Mouse (Mus musculus) forebrain, embryonic 13.5 days (tissue): ENCODE data around the gene Cpn2. TPM values are rescaled to one million over a fixed set of nuclear protein-coding genes. Genes with fewer than 3 reads are reported as not detected.

Experiments
- ATAC-seq: fragments of 200-750 bp; cut with Nextera tagmentation; 2 replicates; pipeline ENCODE4 v1.8.0; 2017
- H3K27ac ChIP-seq: fragments of 300-500 bp; sonication (generic); 2 replicates; pipeline ENCODE4 v1.5.1; 2015; ENCODE audit warnings: inconsistent platforms, mild to moderate bottlenecking, moderate library complexity
- H3K27me3 ChIP-seq: fragments of 300-500 bp; sonication (generic); 2 replicates; pipeline ENCODE4 v1.6.1; 2015; ENCODE audit warnings: mild to moderate bottlenecking, inconsistent platforms
- H3K36me3 ChIP-seq: fragments of 300-500 bp; sonication (generic); 2 replicates; pipeline ENCODE4 v1.6.1; 2015; ENCODE audit warnings: mild to moderate bottlenecking, inconsistent platforms; ENCODE audit not compliant: poor library complexity, severe bottlenecking
- H3K4me1 ChIP-seq: fragments of 300-500 bp; sonication (generic); 2 replicates; pipeline ENCODE4 v1.6.1; 2015; ENCODE audit warnings: inconsistent platforms
- H3K4me2 ChIP-seq: fragments of 300-500 bp; sonication (generic); 2 replicates; pipeline ENCODE4 v1.6.1; 2015; ENCODE audit warnings: inconsistent platforms, mild to moderate bottlenecking, moderate library complexity
- H3K4me3 ChIP-seq: fragments of 300-500 bp; sonication (generic); 2 replicates; pipeline ENCODE4 v1.5.1; 2015; ENCODE audit warnings: mild to moderate bottlenecking, inconsistent platforms
- H3K9ac ChIP-seq: fragments of 300-500 bp; sonication (generic); 2 replicates; pipeline ENCODE4 v1.6.1; 2015; ENCODE audit warnings: mild to moderate bottlenecking, inconsistent platforms
- H3K9me3 ChIP-seq: fragments of 300-500 bp; sonication (generic); replicated peaks from 2 replicates; pipeline ENCODE4 v1.6.1; 2016; ENCODE audit warnings: inconsistent platforms
- WGBS: fragments of 180-500 bp; shearing (Covaris S2); methylation state at CpG from one replicate; pipeline ENCODE4 v1.1.7; 2015; 5-methylcytosine and 5-hydroxymethylcytosine counted together
- polyA plus RNA-seq: library from polyadenylated mRNA; unstranded; fragments of >200 nt; fragmentation: Nextera tagmentation; extraction: Ambion mirVana; gene quantifications from 2 replicates; pipeline ENCODE4 v1.2.1, GENCODE M21; 2015

The Cpn2 gene
- polyA plus RNA-seq, 1 experiment from 2014 or later: not detected

DNA sequence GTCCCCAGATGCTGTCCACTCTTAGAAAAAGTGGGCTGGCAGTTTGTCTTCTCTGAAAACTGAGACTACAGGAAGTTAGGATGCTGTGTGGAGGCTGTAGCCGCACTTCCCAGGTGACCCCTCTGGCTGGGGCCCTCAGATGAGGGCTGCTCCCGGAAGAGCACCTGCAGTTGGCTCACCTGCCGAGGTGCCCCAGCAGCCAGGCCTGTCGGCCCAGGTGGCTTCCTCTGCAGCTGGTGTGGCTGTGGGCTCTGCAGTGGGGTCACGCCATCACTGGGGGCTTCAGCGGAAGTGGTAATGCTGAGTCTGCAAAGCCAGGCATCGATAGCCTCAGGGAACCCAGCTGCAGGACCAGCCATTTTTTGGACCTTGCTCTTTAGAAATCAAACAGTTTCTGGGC is 12.2 kb downstream of the Cpn2 start:
- H3K27me3 ChIP-seq: peaks cover 14% of the 10 kb centered on the region
- H3K9ac ChIP-seq: no peak overlapping the region
- no peak overlapping the region for H3K27ac ChIP-seq
- no peaks in the 10 kb centered on the region for H3K36me3 ChIP-seq
- WGBS: 73% methylated on average over 7 of the region's 7 CpGs
- H3K9me3 ChIP-seq: no peaks in the 10 kb centered on the region
- H3K4me3 ChIP-seq: no peak overlapping the region
- peaks cover 8% of the 10 kb centered on the region; the same call in 1 of the 2 replicates for H3K4me1 ChIP-seq
- no peak overlapping the region for H3K4me2 ChIP-seq
- ATAC-seq: no peak

DNA sequence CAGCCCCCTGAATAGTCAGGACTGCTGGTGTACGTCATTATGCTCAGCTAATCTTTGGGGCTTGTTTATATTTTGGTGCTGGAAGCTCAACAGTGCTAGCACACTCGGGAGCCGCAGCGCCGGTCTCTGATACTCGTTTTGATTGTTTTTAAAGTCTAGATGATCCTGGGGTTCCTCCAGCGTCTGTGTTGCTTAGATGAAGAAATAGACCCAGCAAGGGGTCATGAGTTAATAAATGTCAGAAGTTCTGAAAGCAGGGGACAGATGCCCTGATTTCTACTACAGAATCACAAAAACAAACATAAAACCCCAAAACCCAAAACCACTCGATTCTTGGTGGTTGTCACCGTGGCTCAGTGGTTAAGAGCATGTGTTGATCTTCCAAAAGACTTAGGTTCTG is 13.4 kb downstream of the Cpn2 start:
- Histone ChIP-seq H3K27ac (no peak overlapping the region), H3K9ac (no peak overlapping the region), H3K4me1 (peaks cover 8% of the 10 kb centered on the region; the same call in 1 of the 2 replicates), H3K9me3 (no peaks in the 10 kb centered on the region), H3K4me3 (no peak overlapping the region), H3K4me2 (no peak overlapping the region), H3K36me3 (no peaks in the 10 kb centered on the region), H3K27me3 (peaks cover 19% of the 10 kb centered on the region)
- 80% methylated on average over 9 of the region's 9 CpGs for WGBS
- ATAC-seq: no peak

GRCm38 (mm10) chr16:30253374-30253773 is 13.9 kb downstream of the Cpn2 start:
- Histone ChIP-seq H3K27me3 (peaks cover 19% of the 10 kb centered on the region), H3K9me3 (no peaks in the 10 kb centered on the region), H3K4me2 (no peak overlapping the region), H3K4me3 (no peak overlapping the region), H3K9ac (no peak overlapping the region), H3K4me1 (peaks cover 8% of the 10 kb centered on the region; the same call in 1 of the 2 replicates), H3K27ac (no peak overlapping the region), H3K36me3 (no peaks in the 10 kb centered on the region)
- WGBS: 85% methylated on average over 4 of the region's 4 CpGs
- ATAC-seq: no peak

- H3K27ac ChIP-seq: no peak overlapping the region
- H3K9ac ChIP-seq: no peak overlapping the region
- peaks cover 19% of the 10 kb centered on the region for H3K27me3 ChIP-seq
- peak; percentile 77 for ATAC-seq
- H3K36me3 ChIP-seq: no peaks in the 10 kb centered on the region
- WGBS: under 1% methylated on average over 21 of the region's 21 CpGs
- peak overlapping the region; percentile 44 for H3K4me2 ChIP-seq
- H3K4me1 ChIP-seq: peaks cover 8% of the 10 kb centered on the region; the same call in 1 of the 2 replicates
- H3K4me3 ChIP-seq: no peak overlapping the region; the same call in 1 of the 2 replicates
- H3K9me3 ChIP-seq: no peaks in the 10 kb centered on the region
Observed at GRCm38 (mm10) chr16:30252003-30252418, 15.3 kb downstream of the Cpn2 start.

DNA sequence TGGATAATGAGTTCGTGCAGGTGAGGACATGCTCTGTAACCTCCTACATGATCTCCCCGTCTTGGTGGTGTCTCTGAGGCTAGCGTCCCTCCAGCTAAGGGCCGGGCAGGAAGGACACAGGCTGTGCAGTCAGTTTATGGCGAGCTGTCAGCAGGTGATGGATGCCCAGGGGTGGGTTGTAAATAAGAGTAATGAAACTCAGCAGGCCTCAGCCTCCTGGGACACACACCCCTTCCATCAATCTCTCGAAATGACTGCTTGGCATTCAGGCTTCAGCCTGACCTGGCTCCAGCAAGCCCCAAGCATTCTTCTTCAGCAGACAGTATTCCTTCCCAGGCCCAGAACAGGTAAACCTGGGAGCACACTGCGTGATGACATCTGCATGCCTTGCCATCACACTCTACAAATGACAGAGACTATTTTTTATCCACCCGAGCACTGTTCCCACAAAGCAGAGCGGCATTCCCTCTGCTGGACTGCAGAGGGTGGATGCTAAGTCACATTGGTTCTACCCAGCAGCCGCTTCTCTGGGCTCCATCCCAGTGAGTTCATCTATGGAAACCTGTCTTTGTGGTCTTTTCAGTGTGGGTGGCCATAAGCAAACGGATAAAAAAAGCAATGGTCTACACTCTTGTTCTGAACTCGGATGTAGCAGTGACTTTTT is 23.1 kb downstream of the Cpn2 start:
- Histone ChIP-seq H3K27me3 (no peaks in the 10 kb centered on the region), H3K9ac (no peak overlapping the region), H3K27ac (no peak overlapping the region), H3K4me1 (no peaks in the 10 kb centered on the region), H3K4me3 (no peak overlapping the region), H3K9me3 (peaks cover 4% of the 10 kb centered on the region; the same call in 1 of the 2 replicates), H3K4me2 (no peak overlapping the region), H3K36me3 (no peaks in the 10 kb centered on the region)
- no peak for ATAC-seq
- WGBS: 88% methylated on average over 12 of the region's 12 CpGs

DNA sequence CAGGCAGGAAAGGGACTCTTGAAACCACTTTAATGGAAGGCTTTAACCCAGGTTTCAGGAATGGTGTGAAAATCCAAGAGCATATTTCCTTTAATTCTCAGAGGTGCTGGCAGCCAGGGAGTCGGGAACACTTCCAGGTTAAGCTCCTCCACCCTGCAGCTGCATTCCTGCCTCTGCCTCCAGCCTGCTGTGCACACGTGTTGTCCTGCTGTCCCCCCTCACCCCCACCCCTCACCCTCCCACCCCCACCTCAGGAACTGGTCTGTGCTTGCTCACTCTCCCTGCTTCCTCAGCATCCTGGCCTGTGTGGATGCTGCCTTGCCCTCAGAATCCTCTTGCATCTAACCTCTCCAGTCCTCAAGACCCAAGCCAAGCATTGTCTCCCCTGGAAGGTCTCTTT is 25.7 kb downstream of the Cpn2 start:
- Histone ChIP-seq H3K9ac (no peak overlapping the region), H3K4me3 (no peak overlapping the region), H3K4me1 (peaks cover 5% of the 10 kb centered on the region; the same call in 1 of the 2 replicates), H3K27me3 (peaks cover 16% of the 10 kb centered on the region), H3K9me3 (peaks cover 4% of the 10 kb centered on the region; the same call in 1 of the 2 replicates), H3K36me3 (no peaks in the 10 kb centered on the region), H3K27ac (no peak overlapping the region), H3K4me2 (no peak overlapping the region)
- 44% methylated on average over 2 of the region's 2 CpGs for whole genome bisulfite sequencing
- no peak for ATAC-seq

- Histone ChIP-seq H3K4me3 (no peak overlapping the region), H3K27me3 (peaks cover 39% of the 10 kb centered on the region), H3K9ac (no peak overlapping the region), H3K9me3 (no peaks in the 10 kb centered on the region), H3K4me2 (no peak overlapping the region), H3K27ac (no peak overlapping the region), H3K36me3 (no peaks in the 10 kb centered on the region), H3K4me1 (peaks cover 19% of the 10 kb centered on the region)
- 87% methylated on average over 6 of the region's 6 CpGs for WGBS
- ATAC-seq: no peak
Observed at GRCm38 (mm10) chr16:30238791-30239190, 28.5 kb downstream of the Cpn2 start.

- no peaks in the 10 kb centered on the region for H3K36me3 ChIP-seq
- H3K27ac ChIP-seq: no peak overlapping the region
- ATAC-seq: peak; percentile 81
- H3K4me1 ChIP-seq: peaks cover 23% of the 10 kb centered on the region
- peak overlapping the region; percentile 62 for H3K9ac ChIP-seq
- 2% methylated on average over 31 of the region's 33 CpGs for WGBS
- H3K4me2 ChIP-seq: peak overlapping the region; percentile 71
- H3K9me3 ChIP-seq: no peaks in the 10 kb centered on the region
- peaks cover 53% of the 10 kb centered on the region for H3K27me3 ChIP-seq
- peak overlapping the region; percentile 40 for H3K4me3 ChIP-seq
Observed at GRCm38 (mm10) chr16:30236091-30236699, 31.1 kb downstream of the Cpn2 start.

DNA sequence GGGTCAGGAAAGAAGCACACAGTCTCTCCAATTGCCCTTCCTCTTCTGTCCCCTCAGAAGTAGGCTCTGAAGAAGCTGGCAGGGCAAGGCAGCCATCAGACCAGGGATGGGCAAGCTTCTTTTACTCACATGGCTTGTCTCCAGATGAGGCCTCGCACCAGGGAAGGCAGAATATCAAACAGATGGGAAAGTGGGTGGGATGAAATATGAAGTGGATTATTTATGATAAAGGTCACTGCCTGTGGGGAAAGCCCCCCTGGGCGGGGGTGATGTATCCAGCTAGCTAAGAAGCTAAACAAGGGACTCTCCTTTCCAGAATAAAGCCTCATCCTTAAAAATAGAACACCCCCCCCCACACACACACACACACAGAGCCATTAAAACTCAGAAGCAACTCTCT is 31.7 kb downstream of the Cpn2 start:
- Histone ChIP-seq H3K9me3 (no peaks in the 10 kb centered on the region), H3K4me1 (peaks cover 23% of the 10 kb centered on the region), H3K36me3 (no peaks in the 10 kb centered on the region), H3K4me3 (no peak overlapping the region), H3K9ac (no peak overlapping the region), H3K27ac (no peak overlapping the region), H3K4me2 (no peak overlapping the region; the same call in 1 of the 2 replicates), H3K27me3 (peaks cover 53% of the 10 kb centered on the region)
- ATAC-seq: peak; percentile 16; the same call in 1 of the 2 replicates
- 52% methylated on average over 2 of the region's 2 CpGs for WGBS

DNA sequence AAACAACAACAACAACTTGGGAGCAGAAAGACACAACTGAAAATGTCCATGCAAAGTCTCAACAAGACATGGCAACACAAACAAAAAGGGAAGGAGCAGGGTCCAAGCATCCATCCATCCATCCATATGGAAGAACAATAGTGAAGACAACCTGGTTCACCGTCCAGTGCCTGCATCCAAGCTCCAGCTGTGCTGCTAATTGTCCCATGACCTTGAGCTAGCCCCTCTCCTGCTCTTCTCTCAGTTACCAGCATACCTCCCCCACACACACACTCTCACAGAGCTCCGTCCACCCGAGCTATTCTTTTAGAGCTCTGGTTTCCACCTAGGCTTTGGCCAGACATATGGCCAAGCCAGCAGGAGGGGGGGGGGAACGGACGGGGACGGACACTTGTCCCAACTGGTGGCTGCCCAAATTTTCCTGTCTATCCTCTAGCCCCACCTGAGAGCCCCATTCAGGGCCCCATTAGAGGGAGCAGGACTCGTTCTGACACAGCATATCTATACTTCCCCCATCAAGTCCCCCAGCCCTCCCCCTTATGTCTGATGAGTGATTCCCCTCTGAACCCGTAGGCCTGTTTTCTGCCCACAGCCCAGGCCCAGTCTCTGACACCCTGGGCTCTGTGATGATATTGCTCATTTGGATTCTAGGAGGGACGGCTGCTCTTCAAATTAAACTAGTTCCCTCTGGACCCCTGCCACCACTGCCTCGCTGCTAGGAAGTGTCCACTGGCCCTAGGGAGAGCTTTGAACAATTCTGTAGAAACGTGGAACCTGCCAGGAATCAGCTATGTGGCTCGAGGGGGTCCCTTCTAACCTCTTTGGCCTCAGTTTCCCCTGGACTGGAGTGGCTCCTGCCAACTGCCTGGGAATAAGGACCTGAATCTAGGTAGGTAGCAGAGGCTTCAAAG is 32.4 kb downstream of the Cpn2 start:
- H3K4me1 ChIP-seq: peaks cover 23% of the 10 kb centered on the region
- H3K4me2 ChIP-seq: no peak overlapping the region
- H3K9ac ChIP-seq: no peak overlapping the region
- no peak for ATAC-seq
- no peaks in the 10 kb centered on the region for H3K36me3 ChIP-seq
- 53% methylated on average over 12 of the region's 12 CpGs for WGBS
- H3K4me3 ChIP-seq: no peak overlapping the region
- H3K9me3 ChIP-seq: no peaks in the 10 kb centered on the region
- no peak overlapping the region for H3K27ac ChIP-seq
- peaks cover 53% of the 10 kb centered on the region for H3K27me3 ChIP-seq

DNA sequence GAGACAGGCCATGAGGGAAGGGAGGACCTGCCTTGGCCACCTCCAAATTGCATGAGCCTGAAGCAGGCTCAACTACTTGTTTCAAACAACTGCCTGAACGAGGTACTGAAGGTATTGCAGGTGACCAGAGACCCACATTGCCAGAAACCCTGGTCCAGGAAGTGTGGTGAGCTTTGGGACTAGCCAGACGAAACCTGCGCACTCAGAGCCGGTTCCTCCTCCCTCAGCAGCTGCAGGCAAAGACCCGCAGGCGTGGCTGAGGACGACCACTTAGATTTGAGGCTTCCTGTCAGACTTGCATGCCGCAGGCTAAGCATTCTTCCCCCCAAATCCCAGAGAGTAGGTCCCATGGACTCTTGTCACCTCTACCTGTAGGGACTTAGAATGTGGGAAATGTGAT is 33.2 kb downstream of the Cpn2 start:
- no peak overlapping the region for H3K27ac ChIP-seq
- no peak overlapping the region for H3K9ac ChIP-seq
- H3K4me1 ChIP-seq: peaks cover 23% of the 10 kb centered on the region
- 62% methylated on average over 8 of the region's 8 CpGs for WGBS
- no peak overlapping the region for H3K4me2 ChIP-seq
- H3K4me3 ChIP-seq: no peak overlapping the region
- peaks cover 53% of the 10 kb centered on the region for H3K27me3 ChIP-seq
- no peak for ATAC-seq
- H3K9me3 ChIP-seq: no peaks in the 10 kb centered on the region
- H3K36me3 ChIP-seq: no peaks in the 10 kb centered on the region
